Mouse (Mus musculus) liver, adult 2 months (tissue): ENCODE measurements around the gene Gm20388. TPM values are rescaled to one million over a fixed set of nuclear protein-coding genes. Genes with fewer than 3 reads are reported as not detected.

Source experiments
- DNase-seq: peaks from one replicate; pipeline ENCODE4 v3.0.0-alpha.2; 2011; ENCODE audit warnings: low read depth, low spot score; ENCODE audit errors: extremely low read depth
- H3K27ac ChIP-seq: fragments of 200-500 bp; replicated peaks from 2 replicates; pipeline ENCODE4 v1.5.1; 2012; ENCODE audit warnings: low read depth, mild to moderate bottlenecking, control low read depth, inconsistent platforms, low read length; ENCODE audit not compliant: insufficient read depth
- H3K27me3 ChIP-seq: fragments of 200-500 bp; 2 replicates; pipeline ENCODE4 v1.6.1; 2012; ENCODE audit warnings: mild to moderate bottlenecking, moderate library complexity, low read length, inconsistent platforms; ENCODE audit not compliant: control insufficient read depth, insufficient read depth
- H3K36me3 ChIP-seq: fragments of 200-500 bp; 2 replicates; pipeline ENCODE4 v1.6.1; 2012; ENCODE audit warnings: low read length, inconsistent platforms; ENCODE audit not compliant: control insufficient read depth, insufficient read depth
- H3K4me1 ChIP-seq: fragments of 200-500 bp; 2 replicates; pipeline ENCODE4 v1.6.1; 2011; ENCODE audit warnings: low read length; ENCODE audit not compliant: control insufficient read depth, insufficient read depth
- H3K4me3 ChIP-seq: fragments of 200-500 bp; 2 replicates; pipeline ENCODE4 v1.5.1; 2011; ENCODE audit warnings: low read depth, mild to moderate bottlenecking, control low read depth, low read length, moderate library complexity; ENCODE audit not compliant: insufficient read depth
- H3K79me2 ChIP-seq: fragments of 200-500 bp; 2 replicates; pipeline ENCODE4 v1.6.1; 2012; ENCODE audit warnings: inconsistent platforms, mild to moderate bottlenecking, low read length, moderate library complexity; ENCODE audit not compliant: control insufficient read depth, insufficient read depth
- H3K9ac ChIP-seq: fragments of 200-500 bp; 2 replicates; pipeline ENCODE4 v1.6.1; 2012; ENCODE audit warnings: low read depth, mild to moderate bottlenecking, control low read depth, inconsistent platforms, low read length
- CTCF ChIP-seq: fragments of 200-500 bp; IDR thresholded peaks from 2 replicates; pipeline ENCODE4 v1.5.1; 2011; ENCODE audit warnings: low read depth, low read length, control low read depth
- POLR2A ChIP-seq: fragments of 200-500 bp; IDR thresholded peaks from 2 replicates; pipeline ENCODE4 v1.6.1; 2011; ENCODE audit warnings: low read length, control low read depth; ENCODE audit not compliant: insufficient read depth; ENCODE audit errors: extremely low read depth
- WGBS: fragments of 180-500 bp; shearing (Covaris S2); methylation state at CpG from one replicate; pipeline ENCODE4 v1.1.7; 2018; 5-methylcytosine and 5-hydroxymethylcytosine counted together
- polyA plus RNA-seq: library from polyadenylated mRNA; depleted of rRNA; stranded (reverse); fragments of >200 nt; gene quantifications from 2 replicates; pipeline ENCODE4 v1.2.3, GENCODE M21; 2012
- total RNA-seq: library from RNA; depleted of rRNA; stranded (reverse); fragments of >200 nt; gene quantifications from 2 replicates; pipeline ENCODE4 v1.2.3, GENCODE M21; 2014

Gm20388 gene
- total and polyA plus RNA-seq, 2 experiments = 6.4 to 19.9 TPM

DNA sequence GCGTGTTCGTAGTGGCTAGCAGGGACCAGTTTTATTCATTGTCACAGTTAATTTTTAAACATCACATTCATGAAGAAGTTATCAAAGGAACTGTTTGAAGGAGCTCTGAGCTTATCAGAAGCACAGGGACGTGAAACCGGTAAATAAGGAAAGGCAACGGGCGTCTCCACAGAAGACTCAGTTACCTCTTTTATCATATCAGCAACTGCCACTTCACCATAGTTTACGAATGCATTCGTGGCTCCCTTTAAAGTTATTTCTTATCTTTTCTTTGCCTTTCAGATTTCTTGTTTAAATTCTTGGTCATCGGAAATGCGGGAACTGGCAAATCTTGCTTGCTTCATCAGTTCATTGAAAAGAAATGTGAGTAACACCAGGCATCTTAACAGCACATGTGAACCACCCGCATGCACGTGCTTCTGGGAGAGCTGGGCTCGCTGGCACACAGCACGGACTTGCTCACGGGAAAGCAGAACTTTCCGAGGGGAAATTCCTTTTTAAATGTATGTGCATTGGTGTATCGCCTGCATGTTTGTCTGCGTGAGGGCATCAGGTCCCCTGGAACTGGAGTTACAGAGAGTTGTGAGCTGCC is 3913.0 kb downstream of the Gm20388 start:
- Histone ChIP-seq H3K27ac (no peak overlapping the region), H3K4me1 (peaks cover 20% of the 10 kb centered on the region)
- no peak for TF ChIP-seq CTCF
- TF ChIP-seq POLR2A = no peak

DNA sequence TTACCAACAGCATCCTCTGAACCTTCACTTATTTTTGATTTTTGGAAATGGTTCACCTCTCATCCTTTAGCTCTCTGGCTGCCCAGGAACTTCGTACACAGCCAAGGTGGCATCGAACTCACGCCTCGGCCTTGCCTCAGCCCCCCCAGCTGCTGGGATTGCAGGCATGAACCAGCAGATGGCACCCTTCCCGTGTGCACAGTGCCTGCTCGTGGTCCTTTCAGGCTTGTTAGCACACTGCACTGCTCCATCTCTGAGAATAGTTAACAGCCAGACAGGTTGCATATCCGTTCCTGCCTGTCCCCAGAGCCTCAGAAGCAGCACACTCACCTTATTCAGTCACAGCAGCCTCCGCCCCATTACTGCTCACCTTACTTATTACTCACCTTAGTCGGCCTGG is 3915.4 kb downstream of the Gm20388 start:
- Histone ChIP-seq H3K4me3 (no peak overlapping the region), H3K36me3 (peaks cover 29% of the 10 kb centered on the region; the same call in 1 of the 2 replicates), H3K27me3 (no peaks in the 10 kb centered on the region), H3K79me2 (no peaks in the 10 kb centered on the region), H3K27ac (no peak overlapping the region), H3K4me1 (peaks cover 8% of the 10 kb centered on the region), H3K9ac (no peak overlapping the region)
- WGBS = 77% methylated on average over 9 of the region's 9 CpGs
- DNase-seq = no peak
- TF ChIP-seq POLR2A (no peak), CTCF (peak; percentile 59)

More for the DNA sequence above, 3913.0 kb downstream of the Gm20388 start:
- DNase-seq = no peak
- no peak overlapping the region for H3K4me3 ChIP-seq
- peaks cover 17% of the 10 kb centered on the region; the same call in 1 of the 2 replicates for H3K36me3 ChIP-seq
- H3K27me3 ChIP-seq = no peaks in the 10 kb centered on the region
- no peak overlapping the region for H3K9ac ChIP-seq
- peaks cover 5% of the 10 kb centered on the region; the same call in 1 of the 2 replicates for H3K79me2 ChIP-seq
- 92% methylated on average over 18 of the region's 18 CpGs for WGBS

DNA sequence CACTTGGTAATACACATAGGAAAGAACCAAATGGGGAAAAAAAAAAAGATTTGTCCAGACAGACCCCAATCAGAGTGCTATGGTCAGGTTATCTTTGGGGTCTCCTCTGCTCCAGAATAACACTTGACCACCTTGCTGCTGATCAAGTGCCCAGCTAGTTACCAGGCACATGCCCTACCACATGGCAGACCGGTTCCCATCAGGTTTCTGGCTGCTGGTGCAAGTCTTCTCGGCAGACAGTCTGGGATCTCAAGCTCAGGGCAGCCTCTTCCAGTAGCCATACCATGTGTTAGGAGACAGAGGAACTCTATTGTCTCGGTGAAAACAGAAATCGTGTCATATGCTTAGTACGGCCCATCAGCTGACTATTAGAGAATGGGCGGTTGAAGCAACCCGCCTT is 3916.1 kb downstream of the Gm20388 start:
- 92% methylated on average over 7 of the region's 7 CpGs for WGBS
- no peak for DNase-seq
- Histone ChIP-seq H3K9ac (no peak overlapping the region), H3K4me1 (peaks cover 5% of the 10 kb centered on the region), H3K36me3 (peaks cover 29% of the 10 kb centered on the region; the same call in 1 of the 2 replicates), H3K4me3 (no peak overlapping the region), H3K27ac (no peak overlapping the region), H3K79me2 (no peaks in the 10 kb centered on the region), H3K27me3 (no peaks in the 10 kb centered on the region)
- TF ChIP-seq CTCF (no peak), POLR2A (no peak)

DNA sequence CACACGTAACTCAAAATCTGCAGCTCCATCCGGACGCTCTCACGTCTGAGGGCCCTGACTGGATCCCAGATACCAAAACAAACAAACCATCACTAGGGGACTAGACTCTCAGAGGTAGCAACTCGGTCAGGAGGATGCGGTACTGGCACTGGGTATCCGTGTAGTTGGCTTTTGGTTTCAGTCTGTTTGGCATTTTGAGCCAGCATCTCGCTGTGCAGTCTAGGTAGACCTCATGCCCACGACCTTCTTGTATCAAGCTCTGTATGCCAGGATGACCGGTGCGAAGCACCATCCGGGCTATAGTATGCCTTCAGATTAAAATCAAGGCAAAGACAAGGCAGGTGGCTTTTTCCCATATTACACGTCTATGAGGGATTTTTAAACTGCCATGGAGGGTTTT is 3916.9 kb downstream of the Gm20388 start:
- Histone ChIP-seq H3K27ac (no peak overlapping the region), H3K27me3 (no peaks in the 10 kb centered on the region), H3K79me2 (no peaks in the 10 kb centered on the region), H3K9ac (no peak overlapping the region), H3K36me3 (peaks cover 29% of the 10 kb centered on the region; the same call in 1 of the 2 replicates), H3K4me3 (no peak overlapping the region), H3K4me1 (no peaks in the 10 kb centered on the region)
- DNase-seq = no peak
- whole genome bisulfite sequencing = 94% methylated on average over 13 of the region's 13 CpGs
- TF ChIP-seq CTCF = no peak
- TF ChIP-seq POLR2A = no peak

DNA sequence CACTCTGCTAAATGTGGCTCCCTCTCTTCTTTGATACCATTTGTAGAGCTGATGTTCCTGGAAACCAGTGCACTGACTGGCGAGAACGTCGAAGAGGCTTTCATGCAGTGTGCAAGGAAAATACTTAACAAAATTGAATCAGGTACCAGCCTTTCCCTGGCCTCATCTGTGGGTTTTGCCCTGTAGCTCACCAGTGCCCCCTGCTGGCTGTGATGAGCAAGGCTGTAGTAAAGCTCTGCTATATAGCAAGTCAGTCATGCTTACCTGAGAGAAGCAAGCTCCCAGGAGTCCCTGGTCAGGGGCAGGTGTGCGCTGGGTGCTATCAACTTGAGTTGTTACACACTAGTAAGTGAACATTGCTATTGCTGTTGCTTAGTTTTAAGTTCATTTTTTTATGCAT is 3922.1 kb downstream of the Gm20388 start:
- TF ChIP-seq POLR2A (no peak), CTCF (peak; percentile 94)
- Histone ChIP-seq H3K36me3 (peaks cover 42% of the 10 kb centered on the region; the same call in 1 of the 2 replicates), H3K27ac (no peak overlapping the region), H3K27me3 (no peaks in the 10 kb centered on the region), H3K9ac (no peak overlapping the region), H3K79me2 (no peaks in the 10 kb centered on the region), H3K4me3 (no peak overlapping the region), H3K4me1 (no peaks in the 10 kb centered on the region)
- peak; percentile 52 for DNase-seq
- WGBS = 83% methylated on average over 4 of the region's 4 CpGs

DNA sequence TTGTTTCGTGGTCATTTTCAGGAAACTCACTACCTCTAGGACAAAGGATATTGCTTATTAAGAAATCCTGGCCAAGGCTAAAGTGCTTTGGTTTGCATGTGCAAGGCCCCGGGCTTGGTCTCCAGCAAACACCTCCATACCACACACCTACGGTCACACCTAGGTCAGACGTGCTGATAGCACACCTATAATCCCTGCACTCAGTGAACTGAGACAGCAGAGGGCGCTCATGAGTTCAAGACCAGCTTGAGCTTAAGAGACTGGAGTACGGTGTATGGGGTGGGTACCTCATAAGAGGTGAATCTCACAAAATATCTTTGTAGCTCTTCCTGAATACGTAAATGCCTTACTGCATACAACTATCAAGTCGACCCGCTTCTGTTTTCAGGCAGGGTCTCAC is 3924.8 kb downstream of the Gm20388 start:
- Histone ChIP-seq H3K79me2 (no peaks in the 10 kb centered on the region), H3K4me3 (no peak overlapping the region), H3K9ac (no peak overlapping the region), H3K27me3 (no peaks in the 10 kb centered on the region), H3K36me3 (peaks cover 25% of the 10 kb centered on the region; the same call in 1 of the 2 replicates), H3K27ac (no peak overlapping the region), H3K4me1 (no peaks in the 10 kb centered on the region)
- DNase-seq = peak; percentile 47
- WGBS = 71% methylated on average over 9 of the region's 9 CpGs
- TF ChIP-seq POLR2A (no peak), CTCF (peak; percentile 63; the same call in 1 of the 2 replicates)
